Mouse (Mus musculus) Patski (cell line): Measurements from ENCODE around the gene Gm48552. TPM values are rescaled to one million over a fixed set of nuclear protein-coding genes. Genes with fewer than 3 reads are reported as not detected.

Experiments used
- ATAC-seq: fragments of 100-300 bp; one replicate; pipeline ENCODE4 v1.8.0; 2021
- CTCF ChIA-PET: fragments of 350-600 bp; sonication (Branson Sonifier 250); formaldehyde crosslinking; loops from one replicate; lab custom pipeline; 2022; ENCODE audit warnings: inconsistent platforms; lab: Charles Lee
- POLR2A ChIA-PET: fragments of 350-600 bp; sonication (Branson Sonifier 250); formaldehyde crosslinking; loops from one replicate; lab custom pipeline; 2022; ENCODE audit warnings: antibody characterized with exemption, inconsistent platforms; lab: Charles Lee
- DNase-seq: peaks from one replicate; pipeline ENCODE4 v3.0.0-alpha.2; 2011; ENCODE audit warnings: low read depth, low spot score
- H3K27me3 ChIP-seq: fragments of 371-371 bp; one replicate; pipeline ENCODE4 v1.5.1; 2021
- CTCF ChIP-seq: fragments of 100-300 bp; IDR thresholded peaks from one replicate; pipeline ENCODE4 v1.5.1; 2021
- in situ Hi-C: fragments of 300-500 bp; cut with MboI; formaldehyde crosslinking; loops from 3 replicates; pipeline ENCODE4 v1.11.1; 2018; ENCODE audit warnings: low pct_unique_long_range_greater_than_20kb, mixed read lengths
- polyA plus RNA-seq: library from polyadenylated mRNA; unstranded; gene quantifications from one replicate; pipeline ENCODE4 v1.2.3, GENCODE M21; 2021

Gene Gm48552
- 0.76 TPM for polyA plus RNA-seq

DNA sequence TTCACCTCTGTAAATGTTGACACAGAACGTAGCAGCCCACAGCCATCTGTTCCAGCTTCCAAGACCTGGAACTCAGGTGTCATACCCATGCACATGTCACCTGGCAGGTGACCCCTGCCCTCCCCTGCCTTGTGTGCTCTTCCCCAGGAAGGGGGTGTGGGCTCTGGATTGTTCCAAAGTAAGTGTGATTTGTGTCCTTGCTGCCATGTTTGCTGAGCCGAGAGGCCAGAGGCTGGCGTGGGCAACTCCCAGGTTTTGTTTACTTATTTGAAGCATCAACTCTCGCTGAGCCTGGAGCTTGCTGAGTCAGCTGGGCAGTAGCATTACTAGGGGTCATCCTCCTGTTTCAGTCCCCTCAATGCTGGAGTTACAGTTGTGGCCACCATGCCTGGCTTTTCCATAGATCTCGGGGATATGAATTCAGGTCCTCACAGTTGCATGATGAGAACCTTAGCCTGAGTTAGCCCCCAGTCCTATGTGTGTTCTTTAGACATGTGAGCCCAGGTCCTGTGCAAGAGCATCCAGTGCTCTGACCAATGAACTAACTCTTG lies at the start of gene Gm48552:
Gene Gm48552, plus strand, starts transcription at position 501 of the 551 bp plus-strand sequence.
- no peaks in the 10 kb centered on the region for H3K27me3 ChIP-seq
- no peak for TF ChIP-seq CTCF
- ATAC-seq (no peak), DNase-seq (no peak)
- CTCF ChIA-PET: interaction anchor here (1.4 to 1.9 kb wide), 3 partner anchors 13 to 62 kb away, joined by 3 to 18 read pairs (median 5); no protein-coding TSS in a partner anchor
- POLR2A ChIA-PET: no interaction called here
- in situ Hi-C loops: no loop called here

DNA sequence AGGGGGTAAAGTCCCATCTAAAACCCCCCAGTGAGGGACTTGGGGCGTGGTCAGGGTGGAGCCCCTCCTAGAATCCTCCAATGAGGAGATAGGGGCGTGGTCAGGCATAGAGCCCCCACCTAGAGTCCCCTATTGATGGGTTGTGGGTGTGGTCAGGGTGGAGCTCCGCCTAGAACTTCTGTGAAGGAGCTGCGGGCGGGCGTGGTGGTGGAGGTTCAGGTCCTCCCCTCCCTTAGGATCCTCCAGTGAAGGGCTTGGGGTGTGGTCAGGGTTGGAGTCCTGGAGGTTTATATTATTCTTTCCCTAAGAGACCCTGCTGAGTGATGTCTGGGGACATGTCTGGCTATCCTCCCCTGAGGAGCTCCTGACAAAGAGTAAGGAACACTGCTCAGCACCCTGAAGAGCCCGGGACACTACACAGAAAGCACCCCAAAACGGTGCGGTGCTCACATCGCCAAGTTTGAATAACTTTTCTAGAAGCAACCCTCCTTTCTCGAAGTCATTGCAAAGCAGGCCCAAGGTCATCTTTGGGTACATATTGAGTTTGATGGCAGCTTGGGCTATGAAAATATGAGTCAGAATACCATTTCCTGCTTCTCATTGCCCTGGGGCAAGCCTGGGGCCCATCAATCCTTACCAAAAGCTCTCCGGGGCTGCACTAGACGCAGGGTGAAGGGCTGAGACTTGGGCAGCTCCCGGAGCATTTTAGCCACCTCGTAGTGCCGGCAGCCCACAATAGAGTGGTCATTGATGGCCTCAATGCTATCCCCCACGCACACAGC lies 48.1 kb upstream of the Gm48552 start:
- no peaks in the 10 kb centered on the region for H3K27me3 ChIP-seq
- in situ Hi-C loops: no loop called here
- ATAC-seq (no peak), DNase-seq (no peak)
- CTCF ChIA-PET: interaction anchor here (1.0 to 2.3 kb wide), 2 partner anchors 10 to 48 kb away, joined by 3 to 10 read pairs; partner anchors contain the start of genes Hmg20b and Pip5k1c
- POLR2A ChIA-PET: no interaction called here
- no peak for TF ChIP-seq CTCF

DNA sequence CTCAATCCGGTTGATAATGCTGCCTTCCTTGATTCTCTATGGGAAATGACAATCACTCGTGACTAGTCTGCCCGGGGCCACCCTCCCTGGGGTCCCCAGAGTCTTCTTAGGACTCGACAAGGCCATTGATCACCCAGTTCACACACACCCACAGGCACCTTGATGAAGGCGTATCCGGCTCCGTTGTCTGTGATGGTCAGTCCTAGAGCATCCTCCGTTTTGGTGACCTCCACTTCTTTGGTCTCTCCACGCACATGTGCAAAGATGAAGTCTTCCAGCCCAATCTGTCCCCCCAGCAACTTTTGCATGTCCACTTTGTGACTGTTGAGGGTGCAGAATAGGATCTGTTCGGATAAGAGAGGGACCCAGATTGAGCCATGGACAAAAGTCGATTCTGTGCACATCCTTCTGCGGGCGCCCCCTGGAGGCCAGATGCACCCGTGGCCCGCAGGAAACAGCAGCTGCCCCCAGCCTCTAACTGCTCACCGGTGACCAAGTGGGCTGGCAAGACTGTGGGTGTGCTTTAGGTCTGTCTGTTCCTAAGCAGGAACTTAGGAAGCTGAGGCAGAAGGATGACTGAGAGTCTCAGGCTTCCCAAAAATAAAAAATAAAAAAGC lies 47.4 kb upstream of the Gm48552 start:
- ChIA-PET CTCF (interaction anchor here (0.7 to 2.3 kb wide), 9 partner anchors 8 to 53 kb away, joined by 3 to 10 read pairs (median 4); partner anchors contain the start of genes Hmg20b and Pip5k1c), POLR2A (no interaction called here)
- no peak for TF ChIP-seq CTCF
- H3K27me3 ChIP-seq: no peaks in the 10 kb centered on the region
- ATAC-seq (no peak), DNase-seq (no peak)
- in situ Hi-C loops: no loop called here

DNA sequence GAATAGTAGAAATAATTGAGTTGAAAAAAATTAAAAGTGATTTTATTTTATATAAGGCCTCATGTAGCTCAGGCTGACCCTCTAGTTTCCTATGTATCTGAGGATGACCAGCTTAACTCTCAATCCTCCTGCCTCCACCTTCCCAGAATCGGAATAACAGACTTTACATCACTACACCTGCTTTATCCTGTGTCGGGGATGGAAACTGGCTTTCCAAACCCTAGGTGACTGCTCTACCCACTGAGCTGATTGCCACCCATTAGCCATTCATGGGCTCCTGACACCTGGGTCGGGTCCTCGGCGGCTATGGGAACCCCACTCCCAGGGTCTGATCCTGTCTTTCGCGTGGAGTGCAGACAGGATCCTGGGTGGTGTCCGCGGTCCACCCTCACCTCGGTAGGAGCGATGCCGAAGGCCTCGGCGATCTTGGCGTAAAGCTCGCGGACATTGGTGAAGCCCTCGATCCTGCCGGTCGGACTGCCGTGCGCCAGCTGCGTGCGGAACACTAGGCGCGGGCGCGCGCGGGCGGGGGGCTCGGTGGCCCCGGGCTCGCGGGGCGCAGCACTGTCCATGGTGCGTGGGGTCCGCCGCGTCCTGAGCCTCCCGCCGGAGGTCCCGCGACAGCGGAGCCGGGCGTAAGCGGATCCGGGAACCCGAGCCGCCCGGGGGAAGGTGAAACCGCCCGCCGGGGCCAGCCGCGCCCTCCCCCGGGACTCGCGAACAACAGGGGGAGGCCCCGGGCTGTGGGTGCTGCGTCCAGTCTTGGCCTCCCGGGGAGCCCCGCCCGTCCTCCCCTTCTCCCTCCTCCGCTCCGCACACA lies 45.9 kb upstream of the Gm48552 start, which contains the start of gene Gipc3:
Gene Gipc3, minus strand, starts transcription at position 581 of the 820 bp plus-strand sequence.
- no peak for DNase-seq
- H3K27me3 ChIP-seq: no peaks in the 10 kb centered on the region
- ChIA-PET POLR2A (no interaction called here), CTCF (interaction anchor here (1.1 to 2.3 kb wide), 5 partner anchors 8 to 54 kb away, joined by 3 to 10 read pairs (median 5); partner anchors contain the start of genes Hmg20b and Pip5k1c)
- TF ChIP-seq CTCF: no peak
- in situ Hi-C loops: no loop called here
- no peak for ATAC-seq

DNA sequence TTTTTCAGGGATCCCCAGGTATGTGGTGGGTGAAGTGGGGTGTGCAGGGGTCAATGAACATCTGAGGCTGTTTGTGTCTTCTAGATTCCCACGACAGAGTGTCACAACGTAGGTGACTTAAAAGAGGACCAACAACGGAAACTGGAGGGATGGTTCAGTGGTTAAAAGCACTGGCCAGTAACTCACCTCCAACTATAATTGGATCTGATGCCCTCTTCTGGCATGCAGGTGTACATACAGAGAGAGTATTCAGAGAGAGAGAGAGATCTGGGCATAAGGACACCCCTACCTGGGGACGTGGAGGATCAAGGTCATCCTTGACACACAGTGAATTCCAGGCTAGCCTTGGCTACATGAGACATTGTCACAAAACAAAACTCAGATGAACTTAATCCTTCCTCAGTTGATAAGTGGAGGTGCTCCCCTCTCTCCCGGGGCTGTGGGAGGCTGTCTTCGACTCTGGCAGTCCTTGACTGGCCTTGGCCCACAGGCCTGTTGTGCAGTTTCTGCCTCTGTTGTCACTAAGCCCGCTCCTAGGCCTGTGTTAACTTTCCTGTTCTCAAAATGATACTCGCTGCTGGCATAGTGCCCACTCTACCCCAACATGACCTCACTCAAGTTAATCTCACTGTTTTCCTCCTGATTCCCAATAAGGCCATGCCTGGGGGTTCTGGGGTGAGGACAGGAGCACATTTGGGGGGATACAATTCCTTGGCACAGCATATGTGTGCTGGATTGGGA lies 44.2 kb upstream of the Gm48552 start:
- ATAC-seq (peak; percentile 28), DNase-seq (peak; percentile 62)
- ChIA-PET CTCF (no interaction called here), POLR2A (no interaction called here)
- no peaks in the 10 kb centered on the region for H3K27me3 ChIP-seq
- TF ChIP-seq CTCF: no peak
- in situ Hi-C loops: no loop called here

DNA sequence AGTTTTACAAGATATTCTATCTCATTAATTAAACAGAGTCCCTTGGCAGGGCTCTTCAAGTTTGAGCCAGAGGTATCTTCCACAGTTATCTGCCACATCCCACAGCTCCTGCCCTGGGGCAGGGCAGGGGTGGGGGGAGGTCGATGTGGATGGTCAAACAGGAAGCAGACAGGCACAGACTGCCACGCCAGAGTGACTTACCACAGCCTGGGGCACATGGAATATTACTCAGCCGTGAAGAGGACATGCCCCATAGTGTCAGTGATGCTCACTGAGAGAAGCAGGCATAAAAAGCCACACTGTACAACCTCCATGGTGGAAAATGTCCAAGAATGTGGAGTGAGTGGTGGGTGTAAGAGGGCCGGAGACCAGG lies 43.7 kb upstream of the Gm48552 start:
- ATAC-seq (peak; percentile 28), DNase-seq (peak; percentile 55)
- no peaks in the 10 kb centered on the region for H3K27me3 ChIP-seq
- POLR2A ChIA-PET: no interaction called here
- CTCF ChIA-PET: no interaction called here
- TF ChIP-seq CTCF: no peak
- in situ Hi-C loops: no loop called here

DNA sequence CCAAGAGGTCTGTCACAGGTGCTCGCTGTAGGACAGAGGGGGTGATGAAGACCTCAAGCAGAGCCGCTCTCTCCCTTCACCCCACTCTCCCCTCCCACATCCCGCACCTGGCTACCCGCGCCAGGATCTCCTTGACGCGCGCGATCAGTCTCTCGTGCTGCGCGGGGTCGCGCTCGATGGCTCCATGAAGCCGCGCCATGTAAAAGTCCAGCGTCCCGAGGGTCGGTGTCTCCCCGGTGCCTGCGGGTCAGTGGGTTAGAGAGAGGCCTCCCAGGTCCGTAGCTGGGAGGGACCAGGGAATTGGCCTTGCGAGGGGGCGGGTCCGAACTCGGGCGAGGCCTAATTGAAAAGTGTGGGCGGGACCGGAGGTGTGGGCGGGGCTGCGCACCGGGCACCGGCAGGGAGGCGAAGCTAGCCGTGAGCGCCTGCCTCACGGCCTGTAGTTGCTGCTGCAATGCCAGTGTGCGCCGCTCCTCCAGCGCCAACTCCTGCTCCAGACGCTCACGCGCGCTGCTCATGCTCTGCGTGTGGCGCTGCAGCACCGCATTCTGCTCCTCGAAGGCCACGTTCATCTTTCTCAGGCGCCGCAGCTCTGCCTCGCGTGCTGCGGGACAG lies 42.2 kb upstream of the Gm48552 start:
- CTCF ChIA-PET: no interaction called here
- POLR2A ChIA-PET: interaction anchor here (0.9 kb wide), 1 partner anchor 26 kb away, joined by 3 read pairs; the partner anchor contains the start of gene Cactin
- no peak for ATAC-seq
- DNase-seq: no peak
- no peaks in the 10 kb centered on the region for H3K27me3 ChIP-seq
- in situ Hi-C loops: no loop called here
- no peak for TF ChIP-seq CTCF

DNA sequence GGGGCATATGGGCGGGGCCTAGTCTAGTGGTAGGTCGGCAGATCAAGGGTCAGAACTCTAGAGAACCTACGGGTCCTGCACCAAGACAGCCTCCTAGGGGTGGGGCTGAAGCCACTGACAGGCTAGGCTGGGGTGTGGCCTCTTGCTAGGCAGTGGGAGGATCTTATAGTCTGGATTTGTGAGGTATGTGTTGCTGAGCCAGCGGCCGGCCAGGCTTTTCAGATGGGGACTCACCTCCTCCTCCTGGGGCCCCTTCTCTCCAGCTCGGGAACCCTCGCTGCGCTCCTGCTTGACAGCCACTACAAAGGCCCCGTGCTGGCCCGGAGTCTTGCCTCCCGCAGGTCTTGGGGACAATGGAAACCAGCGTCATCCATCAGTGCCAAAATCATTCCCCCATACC lies 39.7 kb upstream of the Gm48552 start:
- POLR2A ChIA-PET: no interaction called here
- H3K27me3 ChIP-seq: no peaks in the 10 kb centered on the region
- ATAC-seq (peak; percentile 15), DNase-seq (no peak)
- TF ChIP-seq CTCF: no peak
- in situ Hi-C loops: no loop called here
- CTCF ChIA-PET: no interaction called here

DNA sequence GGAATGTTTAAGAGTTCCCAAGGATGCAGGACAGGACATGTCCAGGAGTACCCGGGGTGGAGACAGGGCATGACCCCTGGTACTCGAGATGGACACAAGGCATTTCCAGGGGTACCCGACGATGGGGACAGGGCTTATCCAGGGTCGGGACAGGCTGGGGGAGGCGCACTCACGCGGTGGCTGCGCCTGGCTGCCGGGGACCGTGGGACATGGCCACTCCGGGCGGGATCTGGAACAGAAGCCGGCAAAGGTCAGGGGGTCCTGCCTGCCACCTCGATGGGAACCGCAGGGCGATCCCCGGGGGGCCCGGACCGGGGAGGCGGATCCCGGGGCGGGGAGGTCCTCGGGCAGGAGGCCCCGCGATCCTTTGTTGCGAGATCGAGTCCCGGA lies 38.8 kb upstream of the Gm48552 start:
- in situ Hi-C loops: loop anchor here (5.0 kb wide), 1 partner anchor 63 kb away; no protein-coding TSS in a partner anchor
- no peaks in the 10 kb centered on the region for H3K27me3 ChIP-seq
- DNase-seq (no peak), ATAC-seq (no peak)
- POLR2A ChIA-PET: interaction anchor here (0.7 kb wide), 1 partner anchor 53 kb away, joined by 3 read pairs; no protein-coding TSS in a partner anchor
- CTCF ChIA-PET: interaction anchor here (0.6 to 2.1 kb wide), 7 partner anchors 8 to 60 kb away, joined by 3 to 10 read pairs (median 4); partner anchors contain the start of gene Pip5k1c
- TF ChIP-seq CTCF: no peak
